Mouse (Mus musculus): ENCODE measurements around the gene Amigo2.

- TF ChIP-seq POLR2A (IDR thresholded peaks at IDR 0.05; ENCODE audit: control insufficient read depth, extremely low read depth, insufficient read depth, low read length, poor library complexity): no peak
- no peak for TF ChIP-seq CTCF (IDR thresholded peaks at IDR 0.05; ENCODE audit: borderline replicate concordance, control insufficient read depth, extremely low read depth, insufficient read depth, low read length, poor library complexity)
Measured at GRCm38 (mm10) chr15:97255800-97256199, 8.7 kb upstream of the Amigo2 start.

All from thymus, adult 2 months (tissue).